Mouse (Mus musculus): ENCODE measurements around the gene Ceacam5. TPM values are rescaled to one million over a fixed set of nuclear protein-coding genes. Genes with fewer than 3 reads are reported as not detected.

The Ceacam5 gene
- not detected in 2 replicates for polyA plus RNA-seq (2015; fragmentation: Nextera tagmentation; extraction: Ambion mirVana)

GRCm38 (mm10) chr7:17712938-17713337 is at the start of gene Ceacam5:
Gene Ceacam5, plus strand, starts transcription at chr7:17713238.
- Histone ChIP-seq H3K4me2 (replicated peaks) (no peak within 1 kb of the TSS), H3K27ac (no peak within 1 kb of the TSS), H3K4me3 (replicated peaks) (no peak within 1 kb of the TSS), H3K4me1 (replicated peaks) (no peaks in the 10 kb centered on the region), H3K9ac (no peak within 1 kb of the TSS), H3K27me3 (replicated peaks) (no peaks in the 10 kb centered on the region), H3K36me3 (no peaks in the 10 kb centered on the region), H3K9me3 (peaks cover 2% of the 10 kb centered on the region; the same call in 1 of the 2 replicates)
- WGBS, result 49% methylated on average over 1 of the region's 1 CpGs
- no peak for ATAC-seq

Other genes with a start within 250 kb of the Ceacam5 start
- not detected in 2 replicates for gene Ceacam14, start 99.4 kb downstream of the Ceacam5 start, polyA plus RNA-seq (2015; fragmentation: Nextera tagmentation; extraction: Ambion mirVana)
- not detected in 2 replicates for gene Gm5155, start 158.5 kb downstream of the Ceacam5 start, polyA plus RNA-seq (2015; fragmentation: Nextera tagmentation; extraction: Ambion mirVana)

Data from intestine, embryonic 15.5 days (tissue).